Mouse (Mus musculus): ENCODE measurements at regions not wholly inside any gene's neighbourhood (a gene's known extent, or its start where the extent isn't known, plus 50 kb on each side); places are given as distances from the start of the nearest gene placed in this dataset.

DNA sequence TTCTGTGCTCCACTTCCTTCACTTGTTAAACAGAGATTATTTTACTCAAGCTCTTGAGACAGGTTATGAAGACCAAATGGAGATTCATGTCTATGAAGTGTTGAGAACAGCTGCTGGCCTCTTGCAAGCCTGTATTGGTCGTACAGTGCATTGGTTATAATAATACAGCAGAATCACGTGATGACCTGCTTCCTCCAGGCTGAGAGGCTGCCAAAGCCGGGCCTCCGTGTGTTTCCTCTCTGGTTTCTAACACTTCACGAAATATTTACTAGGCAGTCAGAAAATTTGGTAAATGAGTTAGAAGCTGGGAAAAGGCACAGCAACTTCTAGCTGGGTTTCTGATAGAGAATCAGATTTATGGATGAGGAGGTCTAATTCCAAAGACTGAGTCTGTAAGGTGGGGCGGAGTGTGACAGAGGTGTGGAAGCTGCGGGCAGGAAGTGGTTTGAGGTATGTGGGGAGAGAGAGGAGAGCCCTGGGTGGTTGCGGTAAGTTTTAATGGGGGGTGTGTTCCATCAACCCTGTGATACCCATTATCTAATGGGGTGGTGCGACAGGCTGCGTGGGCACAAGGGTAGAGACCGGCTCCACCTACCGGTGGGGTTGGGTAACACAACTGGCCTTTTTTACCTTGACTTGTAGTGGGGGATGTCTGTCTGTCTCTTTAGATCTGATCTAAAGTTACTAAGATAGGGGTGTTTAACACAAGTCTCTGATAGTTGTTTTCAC is 159.5 kb downstream of the Plpp3 start:
- Histone ChIP-seq H3K4me2 (ENCODE audit: low read depth, low read length) (no peak overlapping the region), H3K9ac (ENCODE audit: low read length) (no peak overlapping the region), H3K27me3 (ENCODE audit: control insufficient read depth, insufficient read depth, low read depth, low read length) (no peaks in the 10 kb centered on the region), H3K4me3 (ENCODE audit: low read length) (no peak overlapping the region), H3K4me1 (replicated peaks; ENCODE audit: control insufficient read depth, insufficient read depth, low read length) (no peaks in the 10 kb centered on the region; the same call in 1 of the 2 replicates), H3K9me3 (ENCODE audit: control insufficient read depth, low read length) (no peaks in the 10 kb centered on the region), H3K27ac (ENCODE audit: low read length) (no peak overlapping the region), H3K36me3 (ENCODE audit: control insufficient read depth, insufficient read depth, low read length) (no peaks in the 10 kb centered on the region)
- 51% methylated on average over 12 of the region's 12 CpGs for WGBS
- no peak for ATAC-seq (ENCODE audit: low read depth)

DNA sequence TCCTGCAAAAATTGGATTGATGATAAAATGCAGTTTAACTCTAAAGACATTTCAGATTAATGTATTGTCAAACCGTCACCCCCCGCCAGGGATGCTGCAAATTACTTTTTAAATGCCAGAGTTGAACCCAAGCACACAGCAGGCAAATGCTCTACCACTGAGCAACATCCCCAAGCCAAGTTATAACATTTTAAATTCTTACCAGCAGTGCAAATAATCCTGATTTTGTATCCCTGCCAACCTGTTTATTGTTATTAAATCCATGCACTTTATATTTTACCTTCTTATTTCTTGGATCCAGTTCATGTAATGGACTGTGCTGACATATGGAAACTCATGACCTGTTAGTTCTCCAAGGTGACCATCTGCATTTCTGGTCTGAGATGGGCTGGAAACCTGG is 161.3 kb downstream of the Plpp3 start:
- no peaks in the 10 kb centered on the region for H3K9me3 ChIP-seq (ENCODE audit: control insufficient read depth, low read length)
- no peak overlapping the region for H3K27ac ChIP-seq (ENCODE audit: low read length)
- H3K27me3 ChIP-seq (ENCODE audit: control insufficient read depth, insufficient read depth, low read depth, low read length), result no peaks in the 10 kb centered on the region
- H3K4me3 ChIP-seq (ENCODE audit: low read length), result no peak overlapping the region
- H3K36me3 ChIP-seq (ENCODE audit: control insufficient read depth, insufficient read depth, low read length), result no peaks in the 10 kb centered on the region
- no peaks in the 10 kb centered on the region for H3K4me1 ChIP-seq (replicated peaks; ENCODE audit: control insufficient read depth, insufficient read depth, low read length)
- no peak overlapping the region for H3K9ac ChIP-seq (ENCODE audit: low read length)
- no peak for ATAC-seq (ENCODE audit: low read depth)
- 78% methylated on average over 2 of the region's 2 CpGs for WGBS
- H3K4me2 ChIP-seq (ENCODE audit: low read depth, low read length), result no peak overlapping the region

DNA sequence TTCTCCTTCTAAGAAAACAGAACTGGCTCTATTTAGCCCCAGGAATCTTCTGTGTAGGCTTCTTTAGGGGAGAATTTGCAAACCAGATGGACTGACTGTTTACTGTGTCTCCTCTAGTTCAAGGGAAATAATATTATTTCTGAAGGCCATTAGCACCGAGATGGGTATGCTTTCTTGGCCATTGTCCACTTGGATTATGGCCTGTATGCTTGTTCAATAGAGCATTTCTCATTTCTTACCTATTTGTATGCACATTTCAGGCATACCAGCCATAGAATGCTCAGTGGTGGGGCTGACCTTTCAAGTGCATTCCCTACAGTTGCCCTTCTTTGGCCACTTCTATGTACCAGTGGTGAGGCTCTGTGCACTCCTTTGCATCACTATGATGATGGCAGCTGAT is 166.3 kb downstream of the Plpp3 start:
- WGBS, result 46% methylated on average over 1 of the region's 1 CpGs
- ATAC-seq (ENCODE audit: low read depth), result no peak
- H3K4me3 ChIP-seq (ENCODE audit: low read length), result no peak overlapping the region

DNA sequence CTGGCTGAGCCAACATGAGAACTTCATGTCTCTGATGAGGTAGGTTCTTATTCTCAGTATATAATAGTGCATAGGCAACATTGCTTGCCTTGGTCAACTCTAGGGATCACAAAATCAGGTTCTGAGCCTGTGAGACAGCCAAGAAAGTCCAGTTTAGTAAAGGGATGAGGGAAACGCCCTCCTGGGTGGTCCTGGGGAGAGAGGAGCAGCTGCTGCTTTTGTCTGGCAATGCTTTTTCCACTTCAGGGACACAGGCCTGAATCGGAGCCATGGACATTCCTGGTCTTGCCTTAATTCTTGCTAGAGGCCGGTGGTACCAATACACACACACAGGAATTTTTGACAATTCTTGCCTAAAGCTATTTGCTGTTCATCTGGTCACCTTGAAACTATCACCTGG is 169.8 kb downstream of the Plpp3 start:
- no peaks in the 10 kb centered on the region for H3K36me3 ChIP-seq (ENCODE audit: control insufficient read depth, insufficient read depth, low read length)
- 62% methylated on average over 3 of the region's 3 CpGs for WGBS
- H3K4me3 ChIP-seq (ENCODE audit: low read length), result no peak overlapping the region
- peaks cover 10% of the 10 kb centered on the region for H3K4me1 ChIP-seq (replicated peaks; ENCODE audit: control insufficient read depth, insufficient read depth, low read length)
- H3K9ac ChIP-seq (ENCODE audit: low read length), result no peak overlapping the region
- no peak overlapping the region for H3K4me2 ChIP-seq (ENCODE audit: low read depth, low read length)
- H3K27me3 ChIP-seq (ENCODE audit: control insufficient read depth, insufficient read depth, low read depth, low read length), result no peaks in the 10 kb centered on the region
- ATAC-seq (ENCODE audit: low read depth), result no peak
- H3K9me3 ChIP-seq (ENCODE audit: control insufficient read depth, low read length), result no peaks in the 10 kb centered on the region
- H3K27ac ChIP-seq (ENCODE audit: low read length), result no peak overlapping the region

More for the DNA sequence above, 166.3 kb downstream of the Plpp3 start:
- peaks cover 2% of the 10 kb centered on the region; the same call in 1 of the 2 replicates for H3K4me1 ChIP-seq (replicated peaks; ENCODE audit: control insufficient read depth, insufficient read depth, low read length)
- no peaks in the 10 kb centered on the region for H3K9me3 ChIP-seq (ENCODE audit: control insufficient read depth, low read length)
- no peak overlapping the region for H3K27ac ChIP-seq (ENCODE audit: low read length)
- H3K9ac ChIP-seq (ENCODE audit: low read length), result no peak overlapping the region
- H3K36me3 ChIP-seq (ENCODE audit: control insufficient read depth, insufficient read depth, low read length), result no peaks in the 10 kb centered on the region
- no peak overlapping the region for H3K4me2 ChIP-seq (ENCODE audit: low read depth, low read length)
- no peaks in the 10 kb centered on the region for H3K27me3 ChIP-seq (ENCODE audit: control insufficient read depth, insufficient read depth, low read depth, low read length)

DNA sequence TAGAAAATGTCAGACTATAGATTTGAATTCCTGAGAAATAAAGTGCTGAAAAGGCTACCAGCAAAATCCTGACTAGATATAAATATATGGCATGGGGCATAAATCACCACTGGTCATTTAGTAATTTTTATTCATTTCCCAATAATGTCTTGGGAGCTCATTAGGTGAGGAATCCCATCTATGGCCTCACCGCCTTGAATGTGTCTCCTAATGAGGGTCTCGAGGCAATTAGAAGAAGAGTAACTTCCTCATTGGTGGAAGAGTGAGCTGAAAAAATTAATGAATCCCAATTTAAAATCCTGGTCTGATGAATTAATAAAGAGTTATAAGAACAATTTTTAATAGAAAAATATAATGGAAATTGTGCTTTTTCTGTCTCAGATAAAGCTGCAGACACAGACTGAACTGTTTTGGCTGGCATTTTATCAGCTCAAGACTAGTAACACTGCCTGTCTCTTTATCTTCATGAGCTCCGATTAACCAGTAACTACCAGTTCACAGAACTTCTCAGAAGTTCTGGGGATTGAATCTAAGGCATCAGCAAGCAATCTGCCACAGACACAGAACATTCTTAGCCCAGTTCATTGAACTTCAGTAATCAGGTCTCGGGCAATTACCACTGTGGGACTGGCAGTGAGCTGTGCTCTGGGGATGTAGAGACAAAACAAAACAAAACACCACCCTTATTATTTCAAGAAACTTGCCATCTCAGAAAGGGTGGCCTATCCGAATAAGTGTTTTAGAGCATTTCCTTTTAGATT is 170.7 kb downstream of the Plpp3 start:
- Histone ChIP-seq H3K27me3 (ENCODE audit: control insufficient read depth, insufficient read depth, low read depth, low read length) (no peaks in the 10 kb centered on the region), H3K4me3 (ENCODE audit: low read length) (no peak overlapping the region), H3K9me3 (ENCODE audit: control insufficient read depth, low read length) (no peaks in the 10 kb centered on the region), H3K4me2 (ENCODE audit: low read depth, low read length) (no peak overlapping the region), H3K9ac (ENCODE audit: low read length) (no peak overlapping the region), H3K36me3 (ENCODE audit: control insufficient read depth, insufficient read depth, low read length) (no peaks in the 10 kb centered on the region), H3K27ac (ENCODE audit: low read length) (no peak overlapping the region), H3K4me1 (replicated peaks; ENCODE audit: control insufficient read depth, insufficient read depth, low read length) (peaks cover 10% of the 10 kb centered on the region)
- ATAC-seq (ENCODE audit: low read depth), result no peak
- 83% methylated on average over 5 of the region's 5 CpGs for WGBS

DNA sequence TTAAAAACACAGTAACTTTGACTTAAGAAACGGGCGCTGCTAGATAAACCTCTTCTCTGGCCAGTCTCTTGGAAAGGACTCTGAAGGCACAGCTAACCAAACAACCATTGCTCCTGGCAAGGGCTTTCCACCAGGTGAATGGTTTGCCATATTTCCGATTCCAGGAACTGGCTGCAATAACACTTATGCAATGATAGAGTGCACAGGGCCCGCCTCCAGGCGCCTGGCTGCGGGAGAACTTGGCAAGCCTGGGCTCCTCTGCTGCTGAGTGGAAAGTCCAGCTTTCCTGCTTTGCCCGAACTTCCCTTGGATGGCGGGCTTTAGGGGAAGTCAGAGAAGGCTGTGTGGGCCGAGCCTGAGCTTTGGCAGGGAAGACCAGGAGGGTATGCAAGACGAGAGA is 171.6 kb downstream of the Plpp3 start:
- Histone ChIP-seq H3K9me3 (ENCODE audit: control insufficient read depth, low read length) (no peaks in the 10 kb centered on the region), H3K27me3 (ENCODE audit: control insufficient read depth, insufficient read depth, low read depth, low read length) (no peaks in the 10 kb centered on the region), H3K4me2 (ENCODE audit: low read depth, low read length) (no peak overlapping the region), H3K36me3 (ENCODE audit: control insufficient read depth, insufficient read depth, low read length) (no peaks in the 10 kb centered on the region), H3K4me3 (ENCODE audit: low read length) (no peak overlapping the region), H3K9ac (ENCODE audit: low read length) (peak overlapping the region; percentile 22; the same call in 1 of the 2 replicates), H3K27ac (ENCODE audit: low read length) (peak overlapping the region; percentile 24), H3K4me1 (replicated peaks; ENCODE audit: control insufficient read depth, insufficient read depth, low read length) (peaks cover 10% of the 10 kb centered on the region)
- peak; percentile 88 for ATAC-seq (ENCODE audit: low read depth)
- WGBS, result 26% methylated on average over 10 of the region's 10 CpGs

DNA sequence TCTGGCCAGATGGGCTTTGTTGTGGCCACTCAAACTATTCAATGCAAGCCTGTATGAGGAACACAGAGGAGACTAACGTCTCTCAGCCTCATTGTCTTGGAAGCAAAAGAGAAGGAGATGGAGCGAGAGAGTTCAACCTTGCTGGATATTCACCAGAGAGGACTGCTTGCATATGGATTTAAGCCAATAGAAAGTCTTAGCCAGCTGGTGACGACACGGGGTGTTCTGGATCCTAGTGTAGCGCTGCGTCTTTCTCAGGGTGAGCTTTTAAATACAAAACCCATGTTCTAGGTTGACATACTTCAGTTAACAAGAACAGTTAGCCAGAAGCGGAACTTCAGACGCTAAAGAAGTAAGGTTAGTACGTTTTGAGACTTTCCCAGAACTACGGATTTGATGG is 174.9 kb downstream of the Plpp3 start:
- Histone ChIP-seq H3K9ac (ENCODE audit: low read length) (no peak overlapping the region), H3K36me3 (ENCODE audit: control insufficient read depth, insufficient read depth, low read length) (no peaks in the 10 kb centered on the region), H3K27me3 (ENCODE audit: control insufficient read depth, insufficient read depth, low read depth, low read length) (no peaks in the 10 kb centered on the region), H3K27ac (ENCODE audit: low read length) (no peak overlapping the region), H3K4me2 (ENCODE audit: low read depth, low read length) (no peak overlapping the region), H3K9me3 (ENCODE audit: control insufficient read depth, low read length) (no peaks in the 10 kb centered on the region), H3K4me1 (replicated peaks; ENCODE audit: control insufficient read depth, insufficient read depth, low read length) (peaks cover 10% of the 10 kb centered on the region), H3K4me3 (ENCODE audit: low read length) (no peak overlapping the region)
- WGBS, result 81% methylated on average over 10 of the region's 10 CpGs
- no peak for ATAC-seq (ENCODE audit: low read depth)

DNA sequence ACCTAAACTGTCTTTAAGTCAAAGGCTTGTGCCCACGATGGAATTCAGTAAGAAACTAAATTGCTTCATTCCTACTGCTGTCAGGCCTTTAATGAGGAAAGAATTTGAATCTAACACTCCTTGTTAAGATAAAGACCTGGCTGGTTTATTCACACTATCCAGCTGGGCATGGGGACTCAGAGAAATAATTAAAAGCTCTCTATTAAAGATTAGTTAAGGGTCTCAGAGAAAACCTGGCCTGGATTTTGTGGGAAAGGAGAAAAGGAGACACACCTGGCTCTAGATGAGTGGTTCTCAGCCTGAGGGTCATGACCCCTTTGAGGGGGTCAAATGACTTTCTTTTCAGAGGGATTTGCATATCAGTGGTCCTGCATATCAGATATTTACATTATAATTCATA is 178.7 kb downstream of the Plpp3 start:
- 33% methylated on average over 1 of the region's 1 CpGs for WGBS

DNA sequence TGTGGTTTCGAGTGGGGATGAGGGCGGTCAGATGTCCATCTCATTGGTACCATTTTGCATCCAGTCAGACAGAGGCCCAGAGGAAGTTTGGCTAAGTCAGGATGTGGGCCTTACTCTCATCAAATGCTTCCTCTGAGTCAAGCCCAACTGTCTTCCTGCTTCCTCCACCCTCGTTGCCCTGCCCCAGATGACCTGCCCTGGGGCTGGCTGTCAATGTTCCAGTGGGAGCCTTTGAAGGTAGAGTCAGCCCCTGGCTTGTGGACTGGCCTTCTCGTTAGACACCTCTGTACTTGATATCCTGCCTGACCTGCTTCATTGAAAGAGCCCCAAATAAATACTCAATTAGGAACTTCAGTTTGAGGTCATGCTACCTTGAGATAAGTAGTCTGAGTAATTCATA is 179.4 kb downstream of the Plpp3 start:
- ATAC-seq (ENCODE audit: low read depth), result no peak
- no peaks in the 10 kb centered on the region for H3K27me3 ChIP-seq (ENCODE audit: control insufficient read depth, insufficient read depth, low read depth, low read length)
- H3K4me2 ChIP-seq (ENCODE audit: low read depth, low read length), result no peak overlapping the region
- H3K4me3 ChIP-seq (ENCODE audit: low read length), result no peak overlapping the region
- no peak overlapping the region for H3K9ac ChIP-seq (ENCODE audit: low read length)
- H3K27ac ChIP-seq (ENCODE audit: low read length), result no peak overlapping the region
- H3K4me1 ChIP-seq (replicated peaks; ENCODE audit: control insufficient read depth, insufficient read depth, low read length), result no peaks in the 10 kb centered on the region
- H3K36me3 ChIP-seq (ENCODE audit: control insufficient read depth, insufficient read depth, low read length), result no peaks in the 10 kb centered on the region
- H3K9me3 ChIP-seq (ENCODE audit: control insufficient read depth, low read length), result no peaks in the 10 kb centered on the region
- WGBS, result 62% methylated on average over 4 of the region's 4 CpGs

More for the DNA sequence above, 178.7 kb downstream of the Plpp3 start:
- no peaks in the 10 kb centered on the region for H3K27me3 ChIP-seq (ENCODE audit: control insufficient read depth, insufficient read depth, low read depth, low read length)
- H3K36me3 ChIP-seq (ENCODE audit: control insufficient read depth, insufficient read depth, low read length), result no peaks in the 10 kb centered on the region
- H3K4me2 ChIP-seq (ENCODE audit: low read depth, low read length), result no peak overlapping the region
- H3K4me3 ChIP-seq (ENCODE audit: low read length), result no peak overlapping the region
- no peaks in the 10 kb centered on the region for H3K4me1 ChIP-seq (replicated peaks; ENCODE audit: control insufficient read depth, insufficient read depth, low read length)
- ATAC-seq (ENCODE audit: low read depth), result no peak
- H3K27ac ChIP-seq (ENCODE audit: low read length), result no peak overlapping the region
- H3K9ac ChIP-seq (ENCODE audit: low read length), result no peak overlapping the region
- H3K9me3 ChIP-seq (ENCODE audit: control insufficient read depth, low read length), result no peaks in the 10 kb centered on the region
